Mouse (Mus musculus) hindlimb bud, embryonic 11.5 days (tissue): ENCODE measurements around the gene Olfr1093.

Experiments used
- DNase-seq: peaks from one replicate; pipeline ENCODE4 v3.0.0-alpha.2; 2012; ENCODE audit warnings: low read depth, low spot score; ENCODE audit errors: extremely low spot score

Olfr1093 gene

GRCm38 (mm10) chr2:86782179-86782578, at the start of gene Olfr1093:
Gene Olfr1093, plus strand, starts transcription at chr2:86782479.
- DNase-seq, result no peak

GRCm38 (mm10) chr2:86733601-86734000, 48.7 kb upstream of the Olfr1093 start, which contains the start of gene Olfr1089:
Gene Olfr1089, minus strand, starts transcription at chr2:86733701.
- DNase-seq, result no peak

- no peak for DNase-seq
Measured at GRCm38 (mm10) chr2:86758893-86759292, 23.4 kb upstream of the Olfr1093 start, which contains the start of gene Olfr1090. Gene Olfr1090, minus strand, starts transcription at chr2:86758993.

GRCm38 (mm10) chr2:86761050-86761449, 21.2 kb upstream of the Olfr1093 start:
- DNase-seq, result no peak

- DNase-seq, result no peak
Measured at GRCm38 (mm10) chr2:86809918-86810317, 27.6 kb downstream of the Olfr1093 start, which contains the start of gene Olfr141. Gene Olfr141, minus strand, starts transcription at chr2:86810018.

- DNase-seq, result no peak
Measured at GRCm38 (mm10) chr2:86824363-86824762, 42.1 kb downstream of the Olfr1093 start, which contains the start of gene Olfr1094. Gene Olfr1094, plus strand, starts transcription at chr2:86824663.
